Mouse (Mus musculus) hindbrain, embryonic 13.5 days (tissue): ENCODE measurements around the gene Ttc23l. TPM values are rescaled to one million over a fixed set of nuclear protein-coding genes. Genes with fewer than 3 reads are reported as not detected.
"Not testable (repeated sequence)": the region's sequence is repeated elsewhere in the genome, so short reads cannot be mapped to it uniquely, and the experiment has no call there.

ENCODE experiments used
- ATAC-seq: fragments of 200-750 bp; cut with Nextera tagmentation; 2 replicates; pipeline ENCODE4 v1.8.0; 2017; ENCODE audit warnings: moderate TSS enrichment; ENCODE audit not compliant: low FRiP score
- H3K27ac ChIP-seq: fragments of 300-500 bp; sonication (generic); 2 replicates; pipeline ENCODE4 v1.5.1; 2015; ENCODE audit warnings: inconsistent platforms, mild to moderate bottlenecking, moderate library complexity
- H3K27me3 ChIP-seq: fragments of 300-500 bp; sonication (generic); 2 replicates; pipeline ENCODE4 v1.6.1; 2015; ENCODE audit warnings: mild to moderate bottlenecking, inconsistent platforms
- H3K36me3 ChIP-seq: fragments of 300-500 bp; sonication (generic); 2 replicates; pipeline ENCODE4 v1.6.1; 2015; ENCODE audit warnings: mild to moderate bottlenecking, inconsistent platforms
- H3K4me1 ChIP-seq: fragments of 300-500 bp; sonication (generic); replicated peaks from 2 replicates; pipeline ENCODE4 v1.6.1; 2015; ENCODE audit warnings: inconsistent platforms
- H3K4me2 ChIP-seq: fragments of 300-500 bp; sonication (generic); 2 replicates; pipeline ENCODE4 v1.6.1; 2015; ENCODE audit warnings: inconsistent platforms, mild to moderate bottlenecking, moderate library complexity
- H3K4me3 ChIP-seq: fragments of 300-500 bp; sonication (generic); 2 replicates; pipeline ENCODE4 v1.5.1; 2015; ENCODE audit warnings: mild to moderate bottlenecking, inconsistent platforms
- H3K9ac ChIP-seq: fragments of 300-500 bp; sonication (generic); 2 replicates; pipeline ENCODE4 v1.6.1; 2015; ENCODE audit warnings: mild to moderate bottlenecking, inconsistent platforms
- H3K9me3 ChIP-seq: fragments of 300-500 bp; sonication (generic); 2 replicates; pipeline ENCODE4 v1.6.1; 2016; ENCODE audit warnings: inconsistent platforms
- WGBS: fragments of 180-500 bp; shearing (Covaris S2); methylation state at CpG from one replicate; pipeline ENCODE4 v1.1.7; 2015; 5-methylcytosine and 5-hydroxymethylcytosine counted together
- polyA plus RNA-seq: library from polyadenylated mRNA; unstranded; fragments of >200 nt; fragmentation: Nextera tagmentation; extraction: Ambion mirVana; gene quantifications from 2 replicates; pipeline ENCODE4 v1.2.1, GENCODE M21; 2015

Ttc23l gene
- polyA plus RNA-seq, 1 experiment from 2014 or later: not detected

- no peaks in the 10 kb centered on the region for H3K4me1 ChIP-seq
- no peak overlapping the region for H3K9ac ChIP-seq
- H3K4me3 ChIP-seq: no peak overlapping the region
- H3K27ac ChIP-seq: no peak overlapping the region
- peak; percentile 91 for ATAC-seq
- H3K36me3 ChIP-seq: peaks cover 4% of the 10 kb centered on the region
- no peaks in the 10 kb centered on the region for H3K27me3 ChIP-seq
- no peak overlapping the region for H3K4me2 ChIP-seq
- WGBS: 64% methylated on average over 11 of the region's 11 CpGs
- no peaks in the 10 kb centered on the region for H3K9me3 ChIP-seq
Observed at GRCm38 (mm10) chr15:10500838-10501719, 57.4 kb downstream of the Ttc23l start.

GRCm38 (mm10) chr15:10500035-10500434, 58.4 kb downstream of the Ttc23l start:
- ATAC-seq: no peak
- 90% methylated on average over 5 of the region's 5 CpGs for WGBS

GRCm38 (mm10) chr15:10499593-10499992, 58.9 kb downstream of the Ttc23l start:
- no peak for ATAC-seq
- 82% methylated on average over 5 of the region's 5 CpGs for WGBS
- H3K4me3 ChIP-seq: no peak overlapping the region
- H3K36me3 ChIP-seq: peaks cover 7% of the 10 kb centered on the region
- H3K27ac ChIP-seq: no peak overlapping the region
- H3K4me1 ChIP-seq: no peaks in the 10 kb centered on the region
- no peaks in the 10 kb centered on the region for H3K27me3 ChIP-seq
- H3K9ac ChIP-seq: no peak overlapping the region
- H3K9me3 ChIP-seq: no peaks in the 10 kb centered on the region
- no peak overlapping the region for H3K4me2 ChIP-seq

More at GRCm38 (mm10) chr15:10500035-10500434, 58.4 kb downstream of the Ttc23l start:
- Histone ChIP-seq H3K4me3 (no peak overlapping the region), H3K36me3 (peaks cover 7% of the 10 kb centered on the region), H3K4me1 (no peaks in the 10 kb centered on the region), H3K4me2 (no peak overlapping the region), H3K27me3 (no peaks in the 10 kb centered on the region), H3K9ac (no peak overlapping the region), H3K9me3 (no peaks in the 10 kb centered on the region), H3K27ac (no peak overlapping the region)

GRCm38 (mm10) chr15:10496696-10497095, 61.8 kb downstream of the Ttc23l start:
- H3K9me3 ChIP-seq, H3K4me3 ChIP-seq, H3K27ac ChIP-seq, H3K4me1 ChIP-seq, H3K27me3 ChIP-seq, H3K4me2 ChIP-seq, ATAC-seq, H3K9ac ChIP-seq: not testable (repeated sequence)
- peaks cover 29% of the 10 kb centered on the region for H3K36me3 ChIP-seq
- WGBS: 98% methylated on average over 1 of the region's 1 CpGs

GRCm38 (mm10) chr15:10495944-10496343, 62.5 kb downstream of the Ttc23l start:
- H3K36me3 ChIP-seq: peaks cover 29% of the 10 kb centered on the region

GRCm38 (mm10) chr15:10490101-10490500, 68.4 kb downstream of the Ttc23l start:
- 87% methylated on average over 5 of the region's 5 CpGs for WGBS

More at GRCm38 (mm10) chr15:10495944-10496343, 62.5 kb downstream of the Ttc23l start:
- Histone ChIP-seq H3K4me1 (no peaks in the 10 kb centered on the region), H3K27me3 (no peaks in the 10 kb centered on the region), H3K4me2 (no peak overlapping the region), H3K9me3 (no peaks in the 10 kb centered on the region), H3K9ac (no peak overlapping the region), H3K4me3 (no peak overlapping the region), H3K27ac (no peak overlapping the region)
- ATAC-seq: no peak
- 95% methylated on average over 11 of the region's 11 CpGs for WGBS

GRCm38 (mm10) chr15:10487246-10487645, 71.2 kb downstream of the Ttc23l start:
- peak overlapping the region; percentile 80 for H3K4me3 ChIP-seq
- H3K9ac ChIP-seq: peak overlapping the region; percentile 58; the same call in 1 of the 2 replicates
- H3K27ac ChIP-seq: no peak overlapping the region
- ATAC-seq: no peak
- 68% methylated on average over 2 of the region's 2 CpGs for WGBS
- peaks cover 23% of the 10 kb centered on the region for H3K36me3 ChIP-seq
- peaks cover 19% of the 10 kb centered on the region for H3K4me1 ChIP-seq
- H3K27me3 ChIP-seq: no peaks in the 10 kb centered on the region
- peak overlapping the region; percentile 73 for H3K4me2 ChIP-seq
- H3K9me3 ChIP-seq: no peaks in the 10 kb centered on the region

More at GRCm38 (mm10) chr15:10490101-10490500, 68.4 kb downstream of the Ttc23l start:
- Histone ChIP-seq H3K9me3 (no peaks in the 10 kb centered on the region), H3K4me1 (peaks cover 9% of the 10 kb centered on the region), H3K36me3 (peaks cover 30% of the 10 kb centered on the region), H3K4me3 (no peak overlapping the region), H3K27ac (no peak overlapping the region), H3K27me3 (no peaks in the 10 kb centered on the region), H3K4me2 (no peak overlapping the region), H3K9ac (no peak overlapping the region)
- no peak for ATAC-seq

- Histone ChIP-seq H3K9me3 (no peaks in the 10 kb centered on the region), H3K27ac (peak overlapping the region; percentile 80), H3K4me2 (peak overlapping the region; percentile 73), H3K9ac (peak overlapping the region; percentile 85), H3K36me3 (peaks cover 24% of the 10 kb centered on the region), H3K4me1 (peaks cover 19% of the 10 kb centered on the region), H3K4me3 (peak overlapping the region; percentile 80), H3K27me3 (no peaks in the 10 kb centered on the region)
- ATAC-seq: peak; percentile 79
- 2% methylated on average over 18 of the region's 18 CpGs for WGBS
Observed at GRCm38 (mm10) chr15:10486365-10486839, 72.1 kb downstream of the Ttc23l start.

- no peaks in the 10 kb centered on the region for H3K27me3 ChIP-seq
- under 1% methylated on average over 58 of the region's 58 CpGs for WGBS
- peak within 1 kb of the TSS; percentile 85 for H3K9ac ChIP-seq
- H3K4me1 ChIP-seq: peaks cover 19% of the 10 kb centered on the region
- no peaks in the 10 kb centered on the region for H3K9me3 ChIP-seq
- H3K4me2 ChIP-seq: peak within 1 kb of the TSS; percentile 73
- ATAC-seq: peak; percentile 100
- peak within 1 kb of the TSS; percentile 80 for H3K27ac ChIP-seq
- peak within 1 kb of the TSS; percentile 80 for H3K4me3 ChIP-seq
- H3K36me3 ChIP-seq: peaks cover 29% of the 10 kb centered on the region
Observed at GRCm38 (mm10) chr15:10485484-10486364, 72.7 kb downstream of the Ttc23l start, which contains the start of the genes Brix1 and Rad1. Gene Brix1, minus strand, starts transcription at chr15:10485947. Gene Rad1, plus strand, starts transcription at chr15:10486018.

GRCm38 (mm10) chr15:10470941-10471340, 87.5 kb downstream of the Ttc23l start:
- ATAC-seq: no peak; the same call in 1 of the 2 replicates
- H3K27me3 ChIP-seq: no peaks in the 10 kb centered on the region
- peak overlapping the region; percentile 90 for H3K9ac ChIP-seq
- WGBS: 13% methylated on average over 3 of the region's 3 CpGs
- H3K4me2 ChIP-seq: peak overlapping the region; percentile 82
- H3K4me3 ChIP-seq: peak overlapping the region; percentile 88
- no peaks in the 10 kb centered on the region for H3K9me3 ChIP-seq
- peaks cover 14% of the 10 kb centered on the region for H3K36me3 ChIP-seq
- no peak overlapping the region for H3K27ac ChIP-seq
- peaks cover 23% of the 10 kb centered on the region for H3K4me1 ChIP-seq

- no peaks in the 10 kb centered on the region for H3K27me3 ChIP-seq
- peak within 1 kb of the TSS; percentile 88 for H3K4me3 ChIP-seq
- WGBS: under 1% methylated on average over 43 of the region's 87 CpGs
- peaks cover 23% of the 10 kb centered on the region for H3K4me1 ChIP-seq
- H3K4me2 ChIP-seq: peak within 1 kb of the TSS; percentile 82
- H3K9me3 ChIP-seq: no peaks in the 10 kb centered on the region
- H3K27ac ChIP-seq: peak within 1 kb of the TSS; percentile 91
- H3K36me3 ChIP-seq: peaks cover 8% of the 10 kb centered on the region
- peak; percentile 96 for ATAC-seq
- H3K9ac ChIP-seq: peak within 1 kb of the TSS; percentile 90
Observed at GRCm38 (mm10) chr15:10470151-10470831, 88.2 kb downstream of the Ttc23l start, which contains the start of gene Dnajc21. Gene Dnajc21, minus strand, starts transcription at chr15:10470516.
